Mouse (Mus musculus) intestine, embryonic 14.5 days (tissue): ENCODE measurements at regions not wholly inside any gene's neighbourhood (a gene's known extent, or its start where the extent isn't known, plus 50 kb on each side); places are given as distances from the start of the nearest gene placed in this dataset.
A peak's percentile ranks its signal among the peaks of the same experiment; 100 is the strongest.

ENCODE experiments used
- ATAC-seq: fragments of 200-750 bp; cut with Nextera tagmentation; replicated peaks from 2 replicates; pipeline ENCODE4 v1.8.0; 2017; ENCODE audit warnings: low read depth, moderate number of reproducible peaks, moderate TSS enrichment, moderate library complexity; ENCODE audit not compliant: low FRiP score, low TSS enrichment
- DNase-seq: peaks from one replicate; pipeline ENCODE4 v3.0.0-alpha.2; 2018; ENCODE audit warnings: low spot score
- H3K27ac ChIP-seq: fragments of 300-500 bp; sonication (generic); 2 replicates; pipeline ENCODE4 v1.5.1; 2014; ENCODE audit warnings: low read depth, mild to moderate bottlenecking, control low read depth
- H3K27me3 ChIP-seq: fragments of 300-500 bp; sonication (generic); replicated peaks from 2 replicates; pipeline ENCODE4 v1.6.1; 2014; ENCODE audit warnings: low read length, control low read depth; ENCODE audit not compliant: control insufficient read depth, insufficient read depth
- H3K36me3 ChIP-seq: fragments of 300-500 bp; sonication (generic); 2 replicates; pipeline ENCODE4 v1.6.1; 2014; ENCODE audit warnings: low read length, control low read depth; ENCODE audit not compliant: control insufficient read depth, insufficient read depth
- H3K4me1 ChIP-seq: fragments of 300-500 bp; sonication (generic); replicated peaks from 2 replicates; pipeline ENCODE4 v1.6.1; 2014; ENCODE audit warnings: low read length, control low read depth, mixed read lengths; ENCODE audit not compliant: control insufficient read depth, insufficient read depth
- H3K4me2 ChIP-seq: fragments of 300-500 bp; sonication (generic); 2 replicates; pipeline ENCODE4 v1.6.1; 2014; ENCODE audit warnings: low read length
- H3K4me3 ChIP-seq: fragments of 300-500 bp; sonication (generic); 2 replicates; pipeline ENCODE4 v1.5.1; 2014; ENCODE audit warnings: low read depth, low read length, control low read depth, mixed read lengths
- H3K9ac ChIP-seq: fragments of 300-500 bp; sonication (generic); 2 replicates; pipeline ENCODE4 v1.6.1; 2014; ENCODE audit warnings: mild to moderate bottlenecking, low read length
- H3K9me3 ChIP-seq: fragments of 300-500 bp; sonication (generic); 2 replicates; pipeline ENCODE4 v1.6.1; 2016; ENCODE audit warnings: low read length, control low read depth; ENCODE audit not compliant: control insufficient read depth
- WGBS: fragments of 180-500 bp; shearing (Covaris S2); extraction: QIAGEN DNeasy Blood & Tissue Kit; methylation state at CpG from one replicate; pipeline ENCODE4 v1.1.7; 2014; 5-methylcytosine and 5-hydroxymethylcytosine counted together

- Histone ChIP-seq H3K36me3 (no peaks in the 10 kb centered on the region), H3K4me3 (no peak overlapping the region), H3K9ac (no peak overlapping the region), H3K4me1 (no peaks in the 10 kb centered on the region; the same call in 1 of the 2 replicates), H3K4me2 (peak overlapping the region; percentile 11; the same call in 1 of the 2 replicates), H3K9me3 (no peaks in the 10 kb centered on the region), H3K27ac (peak overlapping the region; percentile 2; the same call in 1 of the 2 replicates), H3K27me3 (no peaks in the 10 kb centered on the region)
- DNase-seq (no peak), ATAC-seq (no peak)
- 30% methylated on average over 6 of the region's 6 CpGs for WGBS
Measured at GRCm38 (mm10) chr5:4484780-4485179, 273.1 kb downstream of the Fzd1 start.

DNA sequence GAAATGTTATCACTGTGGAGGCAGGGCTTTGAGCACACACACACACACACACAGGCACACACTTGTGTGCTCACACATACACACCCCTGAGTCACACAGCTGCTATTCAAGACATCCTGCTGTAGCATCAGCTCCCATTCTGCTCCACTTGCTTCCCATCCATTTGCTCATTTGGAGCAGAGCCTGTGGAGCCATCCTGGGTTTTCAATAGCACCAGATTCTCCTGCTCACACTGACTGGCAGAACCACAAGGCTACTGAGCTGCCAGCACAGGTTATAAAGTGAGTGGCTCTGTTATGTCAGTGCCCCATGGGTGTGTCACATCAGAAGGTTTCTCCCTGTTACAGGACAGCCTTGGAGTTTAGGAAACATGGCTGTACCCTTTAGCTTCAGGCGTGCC is 273.7 kb downstream of the Fzd1 start:
- no peak for ATAC-seq
- H3K4me3 ChIP-seq: no peak overlapping the region
- no peak for DNase-seq

DNA sequence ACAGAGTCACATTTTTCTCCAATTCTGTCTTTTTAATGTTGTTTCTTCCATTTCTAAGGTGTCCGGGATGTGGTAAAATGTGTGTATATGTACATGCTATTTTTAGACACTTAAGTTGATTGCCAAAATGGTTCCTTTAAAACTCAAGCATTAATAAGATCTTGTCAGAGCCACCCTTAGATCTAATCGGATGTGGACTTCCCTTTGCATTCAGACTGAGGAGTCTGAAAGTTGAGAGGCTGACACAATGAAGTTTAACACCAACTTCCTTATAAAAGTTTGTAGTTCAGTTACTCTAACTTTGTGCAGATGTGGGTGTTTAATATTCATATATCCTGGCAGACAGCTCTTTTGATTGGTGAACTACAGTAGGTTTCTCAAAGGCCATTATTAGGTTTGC is 282.1 kb downstream of the Mterf1b start:
- no peak overlapping the region for H3K27ac ChIP-seq
- DNase-seq (no peak), ATAC-seq (no peak)
- no peaks in the 10 kb centered on the region for H3K9me3 ChIP-seq
- no peak overlapping the region for H3K9ac ChIP-seq
- H3K36me3 ChIP-seq: no peaks in the 10 kb centered on the region
- H3K4me1 ChIP-seq: no peaks in the 10 kb centered on the region
- H3K27me3 ChIP-seq: no peaks in the 10 kb centered on the region
- H3K4me2 ChIP-seq: no peak overlapping the region
- WGBS: 79% methylated on average over 2 of the region's 2 CpGs
- H3K4me3 ChIP-seq: no peak overlapping the region

More for the DNA sequence above, 273.7 kb downstream of the Fzd1 start:
- Histone ChIP-seq H3K4me2 (no peak overlapping the region), H3K36me3 (no peaks in the 10 kb centered on the region), H3K9me3 (no peaks in the 10 kb centered on the region), H3K4me1 (no peaks in the 10 kb centered on the region; the same call in 1 of the 2 replicates), H3K27ac (peak overlapping the region; percentile 2; the same call in 1 of the 2 replicates), H3K9ac (no peak overlapping the region), H3K27me3 (no peaks in the 10 kb centered on the region)
- 53% methylated on average over 1 of the region's 1 CpGs for WGBS
